Mouse (Mus musculus) skeletal muscle tissue, adult 2 months (tissue): ENCODE data around the gene Rasgef1b.
A peak's percentile ranks its signal among the peaks of the same experiment; 100 is the strongest.

Experiments used
- DNase-seq: peaks from one replicate; pipeline ENCODE4 v3.0.0-alpha.2; 2012; ENCODE audit warnings: low read depth, low spot score

Rasgef1b gene

DNA sequence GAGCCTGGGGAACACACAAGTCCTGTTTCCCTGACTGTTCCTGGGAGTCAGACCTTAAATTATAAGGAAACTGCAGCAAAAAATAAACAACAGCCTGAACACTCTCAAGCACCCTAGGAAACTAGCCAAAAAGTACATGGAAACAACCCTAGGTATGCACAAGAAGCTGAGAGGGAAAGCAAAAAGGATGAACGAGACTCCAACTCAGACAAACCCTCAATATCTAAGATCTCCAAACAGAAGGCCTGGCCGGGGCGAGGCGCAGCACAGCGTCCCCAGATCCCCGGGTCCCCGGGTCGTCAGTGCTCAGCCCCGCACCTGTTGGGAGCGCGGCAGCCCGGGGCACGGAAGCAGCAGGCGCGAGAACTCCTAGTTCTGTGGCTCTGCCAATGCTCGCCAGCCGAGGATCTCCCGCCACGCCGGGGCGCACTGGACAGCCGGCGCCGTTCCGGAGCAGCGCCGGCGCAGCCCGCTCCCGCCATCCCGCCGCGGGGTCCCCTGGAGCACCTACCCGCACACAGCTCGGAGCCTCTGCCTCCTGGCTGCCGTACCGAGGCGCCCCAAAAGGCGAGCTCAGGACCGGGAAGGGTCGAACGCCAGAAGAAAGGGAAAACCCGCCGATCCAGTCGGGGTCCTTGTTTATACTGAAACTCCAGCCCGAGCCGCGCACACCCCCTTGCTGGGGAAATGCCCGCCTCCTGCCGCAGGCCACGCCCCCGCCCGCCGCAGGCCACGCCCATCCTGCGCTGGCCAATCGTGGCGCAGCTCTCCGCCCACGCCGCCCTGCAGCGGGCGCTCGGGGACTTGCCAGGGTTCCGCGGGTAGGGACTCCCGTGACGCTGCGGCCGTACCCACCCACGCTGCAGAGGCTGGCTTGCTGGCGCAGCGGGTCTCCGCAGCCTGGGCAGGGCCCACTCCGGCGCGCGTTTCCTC, 476.4 kb downstream of the Rasgef1b start:
- DNase-seq, result peak; percentile 82

DNA sequence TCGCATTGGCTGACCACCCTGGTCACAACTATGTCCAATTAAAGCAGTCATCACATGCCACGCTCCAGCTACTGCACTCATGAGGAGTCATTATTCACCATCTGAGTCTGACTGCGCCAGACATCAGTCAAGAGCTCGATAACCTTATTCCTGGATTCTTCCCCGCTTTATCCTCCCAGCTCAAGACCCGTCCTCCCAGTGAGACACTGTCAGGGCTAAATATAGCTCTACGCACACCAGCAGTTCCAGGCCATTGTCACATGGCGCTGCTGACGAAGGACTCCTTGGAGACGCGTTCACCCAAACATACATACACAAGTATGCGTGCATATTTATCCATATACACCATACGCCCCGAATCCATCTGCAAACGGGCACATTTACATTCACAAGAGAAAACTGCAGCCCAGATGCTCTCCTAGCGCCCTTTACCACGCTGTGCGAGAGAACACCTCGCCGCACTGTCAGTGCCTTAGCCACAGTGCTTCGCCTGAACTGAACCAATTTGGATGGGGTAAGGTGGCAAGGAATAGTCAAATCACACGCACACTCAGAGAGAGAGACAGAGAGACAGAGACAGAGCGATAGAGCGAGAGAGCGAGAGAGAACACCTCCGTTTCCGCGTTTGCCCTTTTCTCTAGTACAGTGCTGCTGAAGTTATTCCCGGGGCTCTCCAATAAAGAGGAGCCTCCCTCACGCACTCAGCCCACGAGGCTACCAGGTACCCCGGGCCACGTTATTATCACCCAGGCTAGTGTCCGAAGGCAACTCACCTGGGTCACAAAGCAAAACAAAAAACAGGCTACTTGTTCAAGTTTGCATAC, 477.3 kb downstream of the Rasgef1b start:
- no peak for DNase-seq

DNA sequence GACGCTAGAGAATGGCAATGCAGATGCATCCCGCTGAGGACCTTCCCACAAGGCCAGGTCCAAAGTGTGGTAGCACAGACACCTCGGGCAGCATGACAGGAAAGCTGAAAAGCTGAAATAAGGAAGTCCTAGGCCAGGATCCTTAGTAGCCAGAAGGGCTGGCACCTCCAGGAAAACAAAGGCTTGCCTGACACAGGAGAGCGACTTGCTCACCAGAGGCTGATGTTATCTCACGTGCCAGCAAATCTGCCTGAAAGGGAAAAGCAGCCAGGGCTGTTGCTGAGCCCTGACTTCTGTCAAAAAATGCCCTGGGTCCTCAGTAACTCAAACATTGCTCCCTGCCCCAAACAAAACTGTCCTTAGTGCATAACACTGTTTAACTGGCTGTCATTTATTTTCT, 478.0 kb downstream of the Rasgef1b start:
- no peak for DNase-seq

DNA sequence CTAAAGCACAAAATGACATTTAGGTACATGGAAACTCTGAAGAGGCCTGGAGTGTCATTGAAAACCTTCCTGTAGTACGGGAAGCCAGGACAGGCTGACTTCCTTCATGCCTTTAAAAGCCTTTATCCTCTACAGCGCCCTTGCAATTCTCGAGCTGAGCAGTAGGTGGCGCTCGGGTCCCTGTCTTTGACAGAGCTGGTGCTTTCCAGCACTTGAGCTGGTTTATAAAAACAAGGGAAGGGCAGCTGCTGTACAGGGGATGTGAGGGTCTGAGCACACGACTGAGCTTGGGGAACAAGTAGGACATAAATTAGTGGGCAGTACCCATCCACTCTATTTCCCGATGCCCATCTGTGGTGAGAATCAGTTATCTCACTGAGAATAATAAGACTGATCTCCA, 480.4 kb downstream of the Rasgef1b start:
- DNase-seq, result peak; percentile 81

DNA sequence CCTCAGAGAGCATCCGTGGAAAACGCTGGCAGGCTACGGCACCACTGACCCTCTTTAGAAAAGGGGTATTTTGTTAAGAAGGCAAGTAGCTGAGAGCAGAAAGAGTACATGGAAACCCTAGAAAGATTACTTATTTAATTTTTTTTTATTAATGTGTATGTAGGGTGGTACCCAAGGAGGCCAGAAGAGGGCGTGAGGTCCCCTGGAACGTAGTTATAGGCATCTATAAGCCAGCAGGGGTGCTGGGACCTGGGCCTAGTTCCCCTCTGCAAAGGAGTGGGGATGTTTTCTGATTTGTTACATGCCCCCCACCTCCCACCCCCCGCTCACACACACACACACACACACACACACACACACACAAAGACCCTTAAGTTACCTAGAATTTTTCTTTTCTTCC, 480.9 kb downstream of the Rasgef1b start:
- DNase-seq, result no peak

DNA sequence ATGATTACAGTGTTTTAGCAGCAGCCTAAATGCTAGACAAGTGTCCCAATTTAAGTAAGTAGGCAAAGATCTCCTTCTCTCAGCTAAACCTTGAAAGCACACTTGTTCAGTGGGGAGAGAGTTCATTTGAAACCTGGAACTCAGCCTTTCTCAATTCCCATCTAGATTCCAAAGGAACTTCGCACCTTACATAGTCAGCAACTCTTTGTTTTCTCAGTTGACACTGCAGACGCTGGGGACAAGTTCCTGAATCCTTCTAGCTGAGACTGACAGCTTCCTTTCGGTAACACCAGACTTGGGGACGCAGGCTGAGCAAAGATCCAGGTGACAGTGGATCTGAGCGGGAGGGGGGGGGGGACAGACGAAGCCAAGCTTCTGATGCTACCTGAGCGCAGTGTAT, 481.4 kb downstream of the Rasgef1b start:
- DNase-seq, result no peak

DNA sequence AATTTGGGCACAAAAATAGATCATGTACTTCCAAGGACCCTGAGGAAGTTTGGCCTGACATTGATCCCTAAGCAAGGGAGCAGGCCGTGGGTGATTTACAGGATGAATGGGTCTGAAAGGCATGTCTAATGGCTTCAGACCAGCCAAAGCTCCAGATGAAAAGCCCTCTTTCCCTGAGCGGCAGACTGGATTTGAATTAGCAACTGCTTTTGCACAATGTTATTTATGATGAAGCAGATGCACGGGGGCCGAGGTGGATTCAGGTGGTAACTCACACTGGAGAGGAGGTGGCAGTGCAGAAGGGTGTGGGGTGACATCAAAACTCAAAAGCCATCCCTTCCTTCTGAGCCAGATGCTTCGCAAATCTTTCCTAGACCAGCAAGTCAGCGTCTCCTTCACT, 481.9 kb downstream of the Rasgef1b start:
- DNase-seq, result no peak

DNA sequence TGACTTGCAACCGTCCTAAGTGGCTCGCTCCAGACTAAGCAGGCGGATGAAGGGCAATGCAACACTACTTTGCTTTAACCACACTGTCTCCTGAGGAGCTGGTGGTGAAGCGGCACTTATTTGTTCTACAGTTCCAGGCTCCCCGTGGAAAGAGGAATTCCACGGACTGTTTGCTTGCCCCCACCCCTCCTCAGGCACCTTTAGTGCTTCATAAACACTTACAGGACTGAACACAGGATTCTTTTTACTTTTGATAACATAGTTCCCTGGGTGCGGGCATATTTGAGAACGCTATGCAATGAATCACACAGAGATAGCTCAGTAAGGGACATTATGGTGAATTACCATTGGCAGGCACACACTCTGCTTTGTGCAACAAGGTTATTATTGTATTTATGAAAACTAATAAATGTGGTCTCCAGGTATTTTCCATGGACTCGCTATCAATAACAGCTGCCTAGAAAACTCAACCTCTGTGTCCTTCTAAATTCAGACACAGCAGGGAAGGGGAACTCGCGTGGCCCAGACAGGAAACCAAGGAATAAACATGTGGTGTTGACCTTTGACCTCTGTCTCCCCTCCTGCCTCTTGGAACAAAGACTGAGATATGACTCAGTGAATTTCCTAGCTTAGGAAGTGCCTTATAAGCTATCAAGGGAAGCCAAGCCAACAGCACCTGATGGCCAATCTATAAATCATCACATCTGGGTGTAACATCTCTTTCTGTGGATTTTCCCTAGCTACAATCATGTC, 486.7 kb downstream of the Rasgef1b start:
- no peak for DNase-seq

DNA sequence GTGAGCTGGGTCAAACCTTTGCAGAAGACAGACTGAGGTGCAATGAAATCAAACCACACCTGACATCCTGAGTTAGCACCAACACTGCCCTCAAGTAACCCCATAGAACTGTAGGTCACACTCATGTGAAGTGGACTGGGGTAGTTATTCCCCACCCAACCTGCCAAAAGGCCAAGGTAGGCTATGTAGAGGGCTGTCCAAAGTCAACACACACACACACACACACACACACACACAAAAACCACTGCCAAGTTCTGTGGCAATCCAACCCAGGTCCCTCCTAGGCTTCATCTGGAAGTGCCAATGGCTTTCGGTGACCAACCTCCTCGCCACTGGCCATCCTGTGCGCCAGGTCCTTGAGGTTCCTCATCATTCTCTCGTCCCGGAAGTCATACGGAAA, 488.4 kb downstream of the Rasgef1b start:
- no peak for DNase-seq

DNA sequence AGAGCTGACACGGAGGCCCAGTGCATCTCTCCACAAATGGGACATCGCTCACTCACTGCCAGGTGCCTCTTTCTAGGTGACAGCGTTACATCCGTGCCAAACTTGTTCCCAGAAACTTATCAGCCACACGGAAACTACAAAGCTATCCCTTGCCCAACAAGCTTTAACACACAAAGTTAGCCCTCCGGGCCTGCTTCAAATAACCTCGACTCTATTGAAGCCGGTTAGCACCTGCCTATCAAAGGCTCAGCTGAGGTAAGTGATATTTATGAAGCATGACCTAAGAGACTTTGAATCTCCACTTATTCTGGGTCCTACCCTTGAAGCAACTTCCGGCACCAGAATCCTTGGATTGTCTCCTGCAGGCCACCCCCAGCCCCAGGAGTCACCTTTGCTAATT, 489.2 kb downstream of the Rasgef1b start:
- no peak for DNase-seq

DNA sequence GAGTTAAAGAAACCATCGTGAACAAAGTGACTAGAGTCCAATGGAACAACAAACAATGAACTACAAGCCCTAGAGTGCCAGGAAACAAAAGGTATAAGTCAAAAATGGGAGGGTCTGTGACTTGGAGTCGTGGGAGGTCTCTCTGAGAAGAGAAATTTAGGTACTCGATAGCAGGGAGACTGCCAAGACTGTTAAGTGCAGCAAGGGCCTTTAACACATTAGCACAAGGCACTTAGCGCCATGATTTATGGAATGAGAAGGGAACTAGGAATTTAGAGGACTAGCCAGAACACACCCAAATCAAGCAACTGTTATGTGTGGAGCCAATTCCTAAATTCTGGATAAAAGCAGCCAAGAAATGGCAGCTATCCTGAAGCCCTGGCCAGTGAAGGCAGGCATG, 490.7 kb downstream of the Rasgef1b start:
- DNase-seq, result no peak

DNA sequence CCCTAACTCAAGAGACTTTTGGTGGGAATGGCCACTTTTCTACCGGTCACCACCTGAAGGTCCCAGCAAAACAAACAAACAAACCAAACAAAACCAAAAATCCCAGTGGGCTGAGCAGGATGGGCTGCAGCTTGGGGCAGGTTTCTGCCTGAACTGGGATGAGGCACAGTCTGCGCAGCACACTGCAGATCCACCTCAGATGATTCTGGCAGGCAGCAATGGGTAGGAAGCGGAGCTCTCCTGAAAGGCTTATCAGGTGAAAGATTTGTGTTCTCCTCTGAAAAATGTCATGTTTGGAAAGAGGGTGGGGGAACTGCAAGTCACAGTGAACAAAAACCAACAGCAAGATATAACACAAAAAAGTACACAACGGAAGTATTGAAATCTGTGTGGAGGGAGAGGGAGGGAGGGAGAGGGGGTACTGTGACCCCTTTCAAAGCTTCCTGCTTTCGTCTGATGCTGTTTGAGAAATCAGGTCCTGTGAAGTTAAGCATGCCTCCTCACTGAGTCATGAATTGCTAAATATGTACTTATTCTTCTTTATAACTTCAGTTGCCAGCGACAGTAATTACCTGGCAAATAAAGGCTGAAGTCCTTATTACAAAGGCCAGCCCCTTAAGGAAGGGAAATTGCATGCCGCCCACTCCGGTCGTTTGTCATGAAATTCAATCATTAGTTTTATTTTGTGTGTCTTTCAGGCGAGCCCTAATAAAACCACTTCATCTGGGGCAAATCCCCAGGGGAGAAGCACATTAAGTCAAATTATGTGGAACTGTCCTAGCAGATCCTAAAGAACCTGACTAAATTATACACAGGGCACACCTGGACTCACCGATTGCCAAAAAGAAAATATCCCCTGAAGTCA, 491.7 kb downstream of the Rasgef1b start:
- no peak for DNase-seq

DNA sequence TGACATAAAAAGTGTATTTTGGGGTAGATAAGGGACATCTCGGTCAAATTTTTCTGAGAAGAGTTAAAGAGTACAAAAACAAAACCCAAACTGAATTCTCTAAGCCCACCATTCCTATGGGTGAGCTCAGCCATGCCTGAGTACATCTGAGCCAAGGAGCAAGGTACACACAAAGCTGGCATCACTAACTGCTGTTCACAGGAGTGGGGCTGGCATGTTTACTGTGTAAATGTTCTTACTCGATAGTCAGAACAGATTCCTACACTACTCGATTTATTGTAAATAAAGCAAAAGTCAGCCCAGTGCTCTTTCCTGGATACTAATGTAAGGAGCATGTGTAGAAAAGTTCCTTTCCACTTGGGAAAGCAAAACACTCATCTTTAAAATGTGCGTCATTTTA, 492.4 kb downstream of the Rasgef1b start:
- DNase-seq, result no peak

DNA sequence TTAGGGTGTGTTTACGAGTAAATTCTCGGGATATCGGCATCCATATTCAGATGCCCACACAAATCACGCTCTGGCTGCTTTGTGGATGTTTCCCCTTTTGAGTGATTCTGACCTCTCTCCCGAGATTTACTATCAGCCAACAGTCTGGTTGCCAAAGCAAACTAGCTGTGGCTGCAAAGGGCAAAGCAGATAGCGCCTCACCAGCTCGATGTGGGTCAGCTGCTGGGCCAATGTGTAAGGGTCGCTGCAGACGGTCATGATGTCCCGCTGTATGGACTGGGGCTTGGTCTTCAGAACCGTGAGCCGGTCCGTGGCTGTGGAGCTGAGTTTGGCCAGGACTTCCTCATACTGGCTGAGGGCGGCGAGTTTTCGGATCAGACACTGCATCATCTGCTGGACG, 494.6 kb downstream of the Rasgef1b start:
- DNase-seq, result no peak

DNA sequence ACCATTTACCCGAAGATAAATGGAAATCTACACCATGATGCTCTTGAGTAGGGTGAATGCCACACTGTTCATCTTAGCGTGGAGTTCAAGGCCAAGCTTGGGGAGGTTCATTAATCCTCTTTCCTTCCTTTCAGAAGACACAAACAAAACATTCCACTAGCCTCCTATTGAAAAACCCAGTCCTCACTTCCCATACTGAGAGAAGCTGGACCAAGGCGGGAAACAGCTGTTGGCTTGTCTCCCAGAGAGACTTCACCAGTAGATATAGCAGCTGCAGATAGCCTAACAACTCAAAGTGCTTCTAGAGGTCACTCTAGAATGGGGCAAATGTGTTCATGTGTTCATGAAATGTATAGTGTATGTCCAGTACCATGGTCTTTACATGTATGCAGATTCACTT, 495.7 kb downstream of the Rasgef1b start:
- DNase-seq, result no peak

DNA sequence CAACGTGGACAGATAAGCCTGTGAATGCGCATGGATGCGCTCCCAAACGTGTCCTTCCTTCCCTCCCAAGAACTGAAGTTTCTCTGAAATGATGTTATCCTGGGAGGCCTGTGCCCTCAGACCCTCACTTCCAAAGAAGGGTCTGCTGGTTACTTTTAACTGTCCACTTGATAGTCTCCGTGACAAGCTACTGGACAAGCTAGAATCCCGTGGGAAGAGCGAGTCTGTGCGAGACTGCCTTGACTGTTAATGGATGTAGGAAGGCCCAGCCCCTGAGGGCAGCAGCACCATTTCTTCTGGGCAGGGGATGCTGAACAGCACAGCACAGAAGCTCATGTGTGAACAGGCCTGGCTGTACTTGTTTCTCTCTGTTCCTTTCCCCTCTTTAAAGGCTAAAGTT, 496.5 kb downstream of the Rasgef1b start:
- DNase-seq, result no peak

DNA sequence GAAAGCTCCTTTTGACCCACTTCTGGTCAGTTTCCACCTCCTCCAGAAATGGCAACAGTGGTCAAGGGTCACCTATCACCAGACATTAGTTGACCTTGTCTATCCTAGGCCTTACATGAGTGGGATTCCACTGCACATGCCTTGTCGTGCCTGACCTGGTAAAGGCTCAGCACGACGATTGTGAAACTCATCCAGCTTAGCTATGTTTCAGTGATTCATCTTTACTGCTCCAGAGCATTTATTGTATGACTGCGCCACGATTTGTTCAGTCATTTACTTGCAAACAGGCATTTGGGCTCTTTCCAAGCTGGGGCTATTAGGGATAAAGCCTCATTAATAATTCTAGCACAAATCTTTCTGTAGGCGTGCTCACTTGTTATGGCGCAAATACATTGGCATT, 498.4 kb downstream of the Rasgef1b start:
- DNase-seq, result no peak

DNA sequence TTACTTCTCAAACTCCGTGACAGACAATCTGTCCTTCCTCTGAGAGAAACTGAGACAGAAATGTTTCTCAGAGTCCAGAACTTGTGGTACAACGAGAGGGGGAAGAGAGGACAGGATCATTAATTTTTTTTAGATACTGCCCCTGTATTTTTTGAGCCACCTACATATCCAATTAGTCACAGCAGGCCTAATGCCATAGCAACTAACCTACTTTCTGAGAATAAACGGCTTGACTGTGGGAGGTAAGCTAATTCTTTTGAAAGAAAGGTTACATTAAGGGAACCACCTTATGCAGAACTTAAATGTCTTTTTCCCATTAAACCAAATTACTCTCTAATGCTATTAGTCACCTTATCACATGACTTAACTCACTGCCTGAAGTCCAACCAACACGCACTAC, 501.5 kb downstream of the Rasgef1b start:
- DNase-seq, result no peak

DNA sequence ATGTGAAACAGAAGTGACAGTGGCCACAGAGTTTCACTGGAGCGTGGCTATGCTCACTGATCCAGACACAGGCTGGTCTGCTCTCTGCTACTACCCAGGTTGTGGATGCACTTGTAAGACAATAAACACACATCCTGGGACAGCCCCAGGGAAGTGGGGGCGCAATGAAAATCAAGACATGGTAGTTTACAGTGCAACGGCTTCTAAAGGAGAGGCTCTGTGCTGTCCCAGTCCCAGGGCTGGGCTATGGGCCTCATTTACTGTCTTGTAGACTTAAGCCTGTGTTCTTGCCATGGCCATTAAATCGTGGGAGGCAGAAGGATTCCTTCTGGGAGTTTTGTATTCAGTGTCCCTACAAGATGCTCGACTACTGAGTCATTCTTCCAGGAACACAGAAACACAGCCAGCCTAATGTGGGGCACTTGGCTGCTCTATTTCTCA, 504.3 kb downstream of the Rasgef1b start:
- no peak for DNase-seq

DNA sequence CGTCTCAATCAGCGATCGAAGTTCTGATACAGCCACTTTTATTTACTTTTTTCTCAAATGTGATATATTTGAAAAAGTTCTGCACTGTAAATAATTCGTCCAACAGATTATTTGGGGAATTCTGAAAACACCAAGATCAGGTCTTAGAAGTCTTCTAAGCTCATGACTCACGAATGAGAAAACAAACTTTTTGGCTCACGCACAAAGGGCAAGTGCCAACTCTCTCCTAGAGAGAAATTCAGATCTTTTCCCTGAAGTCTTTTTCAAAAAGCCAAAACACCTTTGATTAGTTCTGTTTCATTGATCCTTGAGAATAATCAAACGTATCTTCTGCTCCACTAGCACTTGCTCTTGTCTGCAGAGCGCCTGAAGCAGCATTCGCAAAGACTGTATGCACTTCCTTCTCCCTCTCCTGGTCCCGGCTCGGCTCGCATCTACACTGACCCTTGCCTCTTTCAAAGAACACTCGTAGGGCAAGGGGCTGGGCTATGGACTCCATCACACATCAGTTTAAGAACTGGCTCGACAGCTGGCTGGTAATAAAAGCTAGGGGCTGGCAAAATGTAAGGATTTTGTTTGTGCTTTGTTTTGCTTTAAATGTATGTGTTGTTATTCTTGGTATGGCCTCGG, 504.9 kb downstream of the Rasgef1b start:
- no peak for DNase-seq

DNA sequence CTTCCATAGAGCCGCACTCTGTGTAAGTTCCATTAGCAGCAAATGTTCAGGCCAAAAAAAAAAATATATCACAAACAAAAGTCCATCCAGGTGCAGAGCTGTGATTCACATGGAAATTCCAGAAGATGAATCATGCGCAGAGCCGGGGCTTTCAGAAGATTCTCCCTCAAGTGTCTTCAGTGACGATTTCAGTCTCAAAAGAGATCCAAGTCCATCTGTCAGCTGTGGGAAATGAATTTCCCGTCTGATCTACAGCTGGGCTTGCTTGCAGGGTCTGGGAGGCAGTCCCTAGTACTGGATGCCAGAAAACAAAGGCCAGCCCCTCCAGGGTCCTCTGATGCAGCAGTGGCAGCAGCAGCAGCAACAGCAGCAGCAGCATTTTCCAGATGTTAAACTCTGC, 510.5 kb downstream of the Rasgef1b start:
- peak; percentile 46 for DNase-seq
